Mouse (Mus musculus) T-helper 17 cell (primary cell): Measurements from ENCODE around the gene Nos1ap.

Source experiments
- in situ Hi-C, 2 experiments: fragments of 300-600 bp; cut with MboI, MseI; formaldehyde crosslinking; loops; 1 replicate in 1 of 2; 2 replicates in 1 of 2; pipeline ENCODE4 v1.15.1; 2025; ENCODE audit warnings: high pct_unique_total_duplicates in 2 of 2

Nos1ap gene

GRCm38 (mm10) chr1:170373750-170374149 is 215.9 kb downstream of the Nos1ap start:
- in situ Hi-C loops: no loop called here

- in situ Hi-C loops: no loop called here
Observed at GRCm38 (mm10) chr1:170371191-170371792, 218.4 kb downstream of the Nos1ap start.

- in situ Hi-C loops: no loop called here
Observed at GRCm38 (mm10) chr1:170368864-170369263, 220.8 kb downstream of the Nos1ap start.

- in situ Hi-C loops: no loop called here
Observed at GRCm38 (mm10) chr1:170366981-170367700, 222.5 kb downstream of the Nos1ap start.

GRCm38 (mm10) chr1:170363746-170364145 is 225.9 kb downstream of the Nos1ap start:
- in situ Hi-C loops: no loop called here

- in situ Hi-C loops: no loop called here
Observed at GRCm38 (mm10) chr1:170360183-170360915, 229.3 kb downstream of the Nos1ap start.

GRCm38 (mm10) chr1:170353335-170353734 is 236.3 kb downstream of the Nos1ap start:
- in situ Hi-C loops: no loop called here

- in situ Hi-C loops: no loop called here
Observed at GRCm38 (mm10) chr1:170351080-170351479, 238.6 kb downstream of the Nos1ap start.

- in situ Hi-C loops: no loop called here
Observed at GRCm38 (mm10) chr1:170346266-170346665, 243.4 kb downstream of the Nos1ap start.

GRCm38 (mm10) chr1:170343906-170344305 is 245.8 kb downstream of the Nos1ap start:
- in situ Hi-C loops: no loop called here

GRCm38 (mm10) chr1:170343081-170343480 is 246.6 kb downstream of the Nos1ap start:
- in situ Hi-C loops: no loop called here

GRCm38 (mm10) chr1:170339943-170340342 is 249.7 kb downstream of the Nos1ap start:
- in situ Hi-C loops: no loop called here

GRCm38 (mm10) chr1:170332775-170333174 is 256.9 kb downstream of the Nos1ap start:
- in situ Hi-C loops: no loop called here

- in situ Hi-C loops: no loop called here
Observed at GRCm38 (mm10) chr1:170331926-170332325, 257.7 kb downstream of the Nos1ap start.

- in situ Hi-C loops: no loop called here
Observed at GRCm38 (mm10) chr1:170325277-170325676, 264.4 kb downstream of the Nos1ap start.

GRCm38 (mm10) chr1:170324312-170324711 is 265.3 kb downstream of the Nos1ap start:
- in situ Hi-C loops: no loop called here

- in situ Hi-C loops: no loop called here
Observed at GRCm38 (mm10) chr1:170323001-170323400, 266.7 kb downstream of the Nos1ap start.

GRCm38 (mm10) chr1:170322046-170322445 is 267.6 kb downstream of the Nos1ap start:
- in situ Hi-C loops: no loop called here

- in situ Hi-C loops: no loop called here
Observed at GRCm38 (mm10) chr1:170311431-170311830, 278.2 kb downstream of the Nos1ap start.

GRCm38 (mm10) chr1:170308503-170308902 is 281.2 kb downstream of the Nos1ap start, which contains the start of gene Spata46:
Gene Spata46, plus strand, starts transcription at chr1:170308803.
- in situ Hi-C loops: no loop called here

- in situ Hi-C loops: no loop called here
Observed at GRCm38 (mm10) chr1:170306232-170306631, 283.4 kb downstream of the Nos1ap start, which contains the start of gene Gm7694. Gene Gm7694, minus strand, starts transcription at chr1:170306332.

GRCm38 (mm10) chr1:170305002-170305401 is 284.7 kb downstream of the Nos1ap start:
- in situ Hi-C loops: no loop called here
